Mouse (Mus musculus) hindbrain, embryonic 14.5 days (tissue): ENCODE results near the gene Sbk1. TPM values are rescaled to one million over a fixed set of nuclear protein-coding genes. Genes with fewer than 3 reads are reported as not detected.

Experiments used
- ATAC-seq: fragments of 200-750 bp; cut with Nextera tagmentation; 2 replicates; pipeline ENCODE4 v1.8.0; 2017; ENCODE audit warnings: moderate number of reproducible peaks, mild to moderate bottlenecking, moderate TSS enrichment, moderate library complexity; ENCODE audit not compliant: low FRiP score
- DNase-seq: peaks from one replicate; pipeline ENCODE4 v3.0.0-alpha.2; 2015; ENCODE audit warnings: low spot score
- H3K27ac ChIP-seq: fragments of 300-500 bp; sonication (generic); 2 replicates; pipeline ENCODE4 v1.5.1; 2014; ENCODE audit warnings: mild to moderate bottlenecking, moderate library complexity
- H3K27me3 ChIP-seq: fragments of 300-500 bp; sonication (generic); 2 replicates; pipeline ENCODE4 v1.6.1; 2014; ENCODE audit warnings: mild to moderate bottlenecking, low read length, mixed read lengths; ENCODE audit not compliant: control insufficient read depth, insufficient read depth
- H3K36me3 ChIP-seq: fragments of 300-500 bp; sonication (generic); replicated peaks from 2 replicates; pipeline ENCODE4 v1.6.1; 2014; ENCODE audit not compliant: control insufficient read depth, insufficient read depth
- H3K4me1 ChIP-seq: fragments of 300-500 bp; sonication (generic); replicated peaks from 2 replicates; pipeline ENCODE4 v1.6.1; 2014; ENCODE audit warnings: antibody characterized with exemption, low read length, mixed read lengths; ENCODE audit not compliant: control insufficient read depth, insufficient read depth
- H3K4me2 ChIP-seq: fragments of 300-500 bp; sonication (generic); replicated peaks from 2 replicates; pipeline ENCODE4 v1.6.1; 2014; ENCODE audit warnings: mild to moderate bottlenecking, moderate library complexity
- H3K4me3 ChIP-seq: fragments of 300-500 bp; sonication (generic); replicated peaks from 2 replicates; pipeline ENCODE4 v1.5.1; 2014; ENCODE audit warnings: mild to moderate bottlenecking, low read length
- H3K9ac ChIP-seq: fragments of 300-500 bp; sonication (generic); 2 replicates; pipeline ENCODE4 v1.6.1; 2014
- H3K9me3 ChIP-seq: fragments of 300-500 bp; sonication (generic); 2 replicates; pipeline ENCODE4 v1.6.1; 2016; ENCODE audit warnings: low read length; ENCODE audit not compliant: control insufficient read depth
- WGBS: fragments of 180-500 bp; shearing (Covaris S2); extraction: QIAGEN DNeasy Blood & Tissue Kit; methylation state at CpG from one replicate; pipeline ENCODE4 v1.1.7; 2014; 5-methylcytosine and 5-hydroxymethylcytosine counted together
- polyA plus RNA-seq: library from polyadenylated mRNA; unstranded; fragments of >200 nt; fragmentation: Nextera tagmentation; extraction: Ambion mirVana; gene quantifications from 2 replicates; pipeline ENCODE4 v1.2.1, GENCODE M21; 2014

Gene Sbk1
- polyA plus RNA-seq, 1 experiment from 2014 or later = 290 TPM

- Histone ChIP-seq H3K9ac (no peak overlapping the region; the same call in 1 of the 2 replicates), H3K9me3 (no peaks in the 10 kb centered on the region), H3K27me3 (no peaks in the 10 kb centered on the region; the same call in 1 of the 2 replicates), H3K27ac (no peak overlapping the region), H3K4me1 (peaks cover 7% of the 10 kb centered on the region; the same call in 1 of the 2 replicates), H3K4me3 (no peak overlapping the region), H3K36me3 (no peaks in the 10 kb centered on the region), H3K4me2 (no peak overlapping the region)
- ATAC-seq (0 out of 2 replicates have a peak, but pooled peaks have one; percentile 24), DNase-seq (peak; percentile 90)
- 12% methylated on average over 18 of the region's 18 CpGs for WGBS
Observed at GRCm38 (mm10) chr7:126260280-126261210, 11.9 kb upstream of the Sbk1 start.

- Histone ChIP-seq H3K27me3 (no peaks in the 10 kb centered on the region; the same call in 1 of the 2 replicates), H3K36me3 (no peaks in the 10 kb centered on the region), H3K4me3 (no peak overlapping the region), H3K9me3 (no peaks in the 10 kb centered on the region), H3K4me1 (peaks cover 14% of the 10 kb centered on the region), H3K9ac (no peak overlapping the region), H3K27ac (no peak overlapping the region), H3K4me2 (no peak overlapping the region)
- 81% methylated on average over 4 of the region's 4 CpGs for WGBS
- ATAC-seq = no peak
- no peak for DNase-seq
Observed at GRCm38 (mm10) chr7:126261823-126262222, 10.6 kb upstream of the Sbk1 start.

DNA sequence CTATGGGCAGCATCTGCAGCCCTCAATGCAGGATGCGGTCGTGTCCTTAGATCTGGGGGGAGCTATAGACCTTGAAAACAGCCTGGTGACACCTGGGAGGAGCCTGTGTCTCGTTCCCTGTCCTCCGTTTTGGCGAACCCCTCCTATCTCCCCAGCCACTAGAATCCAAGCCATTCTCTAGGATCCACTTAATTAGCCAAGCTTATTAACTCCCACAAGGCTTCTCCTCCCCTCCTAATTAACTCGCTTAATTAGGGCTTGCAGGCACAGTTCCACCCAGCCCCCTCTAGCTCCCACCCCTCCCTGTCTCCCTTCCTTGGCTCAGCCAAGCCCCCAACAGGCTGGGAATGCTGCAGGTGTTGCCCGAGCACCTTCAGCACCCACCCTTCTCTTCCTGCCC is 8.5 kb upstream of the Sbk1 start:
- Histone ChIP-seq H3K9ac (no peak overlapping the region; the same call in 1 of the 2 replicates), H3K27me3 (no peaks in the 10 kb centered on the region; the same call in 1 of the 2 replicates), H3K4me2 (no peak overlapping the region), H3K36me3 (no peaks in the 10 kb centered on the region), H3K9me3 (no peaks in the 10 kb centered on the region), H3K4me1 (peaks cover 14% of the 10 kb centered on the region), H3K4me3 (no peak overlapping the region), H3K27ac (no peak overlapping the region)
- ATAC-seq = peak; percentile 49; the same call in 1 of the 2 replicates
- DNase-seq = no peak
- WGBS = 19% methylated on average over 7 of the region's 7 CpGs

DNA sequence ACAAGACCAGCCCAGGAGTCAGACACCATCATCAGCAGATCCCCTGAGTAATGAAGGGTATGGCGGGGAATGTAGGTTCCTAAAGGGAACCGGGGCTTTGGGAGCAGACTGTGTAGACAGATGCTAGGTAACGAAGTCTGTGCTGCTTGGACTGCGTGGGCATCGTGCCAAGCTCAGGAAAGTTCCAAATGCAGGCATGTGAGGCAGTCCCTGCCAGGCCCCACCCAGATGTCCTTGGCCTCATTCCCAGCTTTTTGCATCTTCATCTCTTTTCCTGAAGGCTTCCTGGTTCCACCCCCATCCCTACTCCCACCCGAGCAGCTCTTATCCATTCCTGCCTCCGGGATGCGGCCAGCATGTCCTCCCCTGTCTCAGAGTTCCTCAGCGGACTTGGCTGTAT is 6.5 kb upstream of the Sbk1 start:
- peak; percentile 73 for DNase-seq
- Histone ChIP-seq H3K4me1 (peaks cover 15% of the 10 kb centered on the region), H3K27me3 (no peaks in the 10 kb centered on the region), H3K9me3 (no peaks in the 10 kb centered on the region), H3K4me3 (no peak overlapping the region), H3K27ac (no peak overlapping the region), H3K4me2 (no peak overlapping the region), H3K9ac (no peak overlapping the region), H3K36me3 (no peaks in the 10 kb centered on the region)
- ATAC-seq = peak; percentile 58; the same call in 1 of the 2 replicates
- 47% methylated on average over 9 of the region's 9 CpGs for WGBS

GRCm38 (mm10) chr7:126266372-126266870 is 6.0 kb upstream of the Sbk1 start:
- no peak for DNase-seq
- no peak overlapping the region for H3K4me2 ChIP-seq
- WGBS = 59% methylated on average over 4 of the region's 4 CpGs
- H3K27ac ChIP-seq = no peak overlapping the region
- ATAC-seq = no peak
- H3K9me3 ChIP-seq = no peaks in the 10 kb centered on the region
- H3K36me3 ChIP-seq = no peaks in the 10 kb centered on the region
- H3K9ac ChIP-seq = no peak overlapping the region
- no peak overlapping the region for H3K4me3 ChIP-seq
- no peaks in the 10 kb centered on the region for H3K27me3 ChIP-seq
- peaks cover 20% of the 10 kb centered on the region for H3K4me1 ChIP-seq

DNA sequence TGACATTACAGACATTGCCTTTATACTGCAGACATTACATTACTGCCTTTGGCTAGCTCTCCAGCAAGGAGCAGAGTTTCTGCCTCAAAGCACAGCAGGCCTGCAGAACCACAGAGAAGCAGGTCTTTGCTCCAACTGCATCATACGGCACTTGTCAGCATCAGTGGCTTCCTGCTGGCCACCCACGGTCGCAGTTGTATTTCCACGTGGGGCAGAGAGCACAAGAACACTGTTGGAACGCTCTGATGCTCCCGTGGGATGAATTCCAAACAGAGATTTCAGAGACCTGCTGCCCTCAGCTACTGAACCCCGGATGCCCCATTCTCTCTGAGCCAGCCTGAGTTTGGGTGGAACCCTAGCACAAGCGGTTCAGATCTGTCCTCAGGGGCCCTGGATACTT is 4.8 kb upstream of the Sbk1 start:
- no peak overlapping the region for H3K4me3 ChIP-seq
- DNase-seq (no peak), ATAC-seq (no peak)
- no peak overlapping the region for H3K9ac ChIP-seq
- H3K9me3 ChIP-seq = no peaks in the 10 kb centered on the region
- peaks cover 20% of the 10 kb centered on the region for H3K4me1 ChIP-seq
- 53% methylated on average over 8 of the region's 8 CpGs for WGBS
- no peak overlapping the region for H3K4me2 ChIP-seq
- H3K36me3 ChIP-seq = no peaks in the 10 kb centered on the region
- H3K27me3 ChIP-seq = no peaks in the 10 kb centered on the region
- no peak overlapping the region for H3K27ac ChIP-seq

- peak overlapping the region; percentile 99 for H3K4me2 ChIP-seq
- H3K4me3 ChIP-seq = peak overlapping the region; percentile 98
- peak overlapping the region; percentile 98 for H3K27ac ChIP-seq
- H3K9me3 ChIP-seq = no peaks in the 10 kb centered on the region
- no peaks in the 10 kb centered on the region for H3K27me3 ChIP-seq
- ATAC-seq (peak; percentile 35; the same call in 1 of the 2 replicates), DNase-seq (peak; percentile 50)
- WGBS = 1% methylated on average over 37 of the region's 38 CpGs
- H3K36me3 ChIP-seq = peaks cover 31% of the 10 kb centered on the region
- peak overlapping the region; percentile 100 for H3K9ac ChIP-seq
- H3K4me1 ChIP-seq = peaks cover 42% of the 10 kb centered on the region
Observed at GRCm38 (mm10) chr7:126272770-126273311, 422 bp downstream of the Sbk1 start.

DNA sequence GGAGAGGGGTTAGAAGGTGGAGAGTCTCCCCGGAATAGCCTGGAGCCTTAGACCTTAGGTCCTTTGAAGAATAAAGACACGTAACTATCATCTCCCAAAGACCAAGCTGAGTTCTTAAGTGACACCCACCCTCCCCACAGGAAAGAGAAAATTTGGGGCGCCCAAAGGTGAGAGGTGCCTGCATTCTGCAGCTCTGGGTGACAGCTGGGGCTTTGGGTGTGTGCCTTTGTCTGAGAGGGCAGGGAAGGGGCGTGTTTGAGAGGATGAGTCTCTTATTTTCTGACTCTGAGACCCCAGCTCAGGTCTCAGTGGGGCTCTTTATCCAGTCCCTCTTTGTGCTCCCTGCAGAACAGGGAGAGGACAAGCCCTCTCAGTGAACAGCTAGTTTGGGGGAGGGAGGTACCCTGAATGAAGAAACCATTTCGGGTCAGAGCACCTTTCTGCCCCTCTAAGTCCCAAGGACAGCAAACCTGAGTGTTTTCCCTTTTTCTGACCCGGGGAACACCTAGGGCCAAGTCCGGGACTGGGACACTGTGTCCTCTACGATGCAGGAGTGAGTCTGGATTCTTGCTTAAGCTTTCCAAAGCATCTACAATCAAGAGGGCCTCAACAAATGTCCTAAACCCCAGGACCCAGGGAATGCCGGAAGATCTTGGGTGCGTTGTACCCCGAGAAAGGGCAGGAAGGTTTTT is 1.1 kb downstream of the Sbk1 start:
- 5% methylated on average over 11 of the region's 11 CpGs for WGBS
- no peak for DNase-seq
- peaks cover 48% of the 10 kb centered on the region for H3K4me1 ChIP-seq

DNA sequence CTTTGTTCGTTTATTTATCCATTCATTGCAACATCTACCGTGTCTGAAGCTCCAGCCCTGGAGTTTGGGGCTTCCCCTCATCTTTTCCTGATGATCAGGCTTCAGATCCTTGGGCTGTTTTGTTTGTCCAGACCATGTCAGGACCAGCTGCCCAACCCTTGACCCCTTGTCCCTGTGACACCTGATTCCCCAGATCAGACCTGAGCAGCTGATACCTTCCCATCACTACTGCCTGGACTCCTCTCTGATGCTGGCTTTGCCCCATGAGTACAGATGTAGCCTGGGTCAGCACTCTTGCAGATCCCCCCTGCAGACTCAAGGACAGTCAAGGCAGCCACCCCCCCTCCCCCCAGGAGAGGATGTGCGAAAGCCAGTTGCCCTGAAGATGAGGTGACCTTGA is 1.7 kb downstream of the Sbk1 start:
- WGBS = 10% methylated on average over 3 of the region's 3 CpGs
- ATAC-seq (no peak), DNase-seq (no peak)
- peak overlapping the region; percentile 99 for H3K4me2 ChIP-seq
- peaks cover 54% of the 10 kb centered on the region for H3K4me1 ChIP-seq
- peak overlapping the region; percentile 98 for H3K27ac ChIP-seq
- no peaks in the 10 kb centered on the region for H3K27me3 ChIP-seq
- peak overlapping the region; percentile 100 for H3K9ac ChIP-seq
- H3K36me3 ChIP-seq = peaks cover 41% of the 10 kb centered on the region
- H3K9me3 ChIP-seq = no peaks in the 10 kb centered on the region
- H3K4me3 ChIP-seq = peak overlapping the region; percentile 98

More for the DNA sequence above, 1.1 kb downstream of the Sbk1 start:
- no peak for ATAC-seq
- Histone ChIP-seq H3K27me3 (no peaks in the 10 kb centered on the region), H3K9me3 (no peaks in the 10 kb centered on the region), H3K27ac (peak overlapping the region; percentile 98), H3K9ac (peak overlapping the region; percentile 100), H3K4me3 (peak overlapping the region; percentile 98), H3K36me3 (peaks cover 37% of the 10 kb centered on the region), H3K4me2 (peak overlapping the region; percentile 99)
